Mouse (Mus musculus): ENCODE data around the gene Psph. TPM values are rescaled to one million over a fixed set of nuclear protein-coding genes. Genes with fewer than 3 reads are reported as not detected.

Gene Psph
- total and polyA plus RNA-seq, 3 experiments, result 128 to 252 (median 232) TPM

GRCm38 (mm10) chr5:129780131-129780530 lies 7.1 kb downstream of the Psph start:
- peaks cover 2 to 22% of the 10 kb centered on the region in 2 experiments; a peak in 2 of 4 replicates for H3K4me1 ChIP-seq (ENCODE audit: control insufficient read depth in 1 of 2, insufficient read depth in 2 of 2)
- no peak overlapping the region for H3K4me3 ChIP-seq (replicated peaks in 1 of 3; ENCODE audit: low read depth in 2 of 3, low read length in 2 of 3, poor library complexity in 1 of 3)
- no peaks in the 10 kb centered on the region for H3K9me3 ChIP-seq (replicated peaks; ENCODE audit: low read length)
- H3K79me2 ChIP-seq (replicated peaks; ENCODE audit: control insufficient read depth, extremely low read depth, insufficient read depth, poor library complexity, severe bottlenecking), result peaks cover 25% of the 10 kb centered on the region
- in situ Hi-C loops (cut with MboI; ENCODE audit: low pct_ligation_motif_present, low pct_unique_long_range_greater_than_20kb, low sequenced_read_pairs), result no loop called here
- DNase-seq (ENCODE audit: extremely low read depth), result no peak
- dilution Hi-C loops (cut with MboI; ENCODE audit: extremely low pct_ligation_motif_present, extremely low pct_unique_long_range_greater_than_20kb, low sequenced_read_pairs), result no loop called here
- H3K27me3 ChIP-seq (replicated peaks), result no peaks in the 10 kb centered on the region
- H3K9ac ChIP-seq (ENCODE audit: insufficient read depth, low read depth), result no peak overlapping the region
- H3K36me3 ChIP-seq (replicated peaks in 1 of 2; ENCODE audit: control insufficient read depth in 1 of 2, insufficient read depth in 1 of 2, low read length in 1 of 2), result peaks cover 18 to 24% of the 10 kb centered on the region in 2 experiments
- H3K27ac ChIP-seq (ENCODE audit: insufficient read depth, low read depth), result no peak overlapping the region
- TF ChIP-seq CHD2 (IDR thresholded peaks at IDR 0.05; ENCODE audit: low read length) (no peak), E2F4 (IDR thresholded peaks at IDR 0.05; ENCODE audit: insufficient replicate concordance, low read depth, low read length) (no peak), UBTF (IDR thresholded peaks at IDR 0.05; ENCODE audit: low read depth, low read length) (no peak), JUND (conservative IDR thresholded peaks at IDR 0.05; ENCODE audit: low read depth, low read length) (no peak), RAD21 (IDR thresholded peaks at IDR 0.05; ENCODE audit: low read depth, low read length) (no peak), CTCF (conservative IDR thresholded peaks at IDR 0.05 in 1 of 2, IDR thresholded peaks at IDR 0.05 in 1 of 2; ENCODE audit: low read depth in 2 of 2, low read length in 2 of 2) (no peak), EP300 (IDR thresholded peaks at IDR 0.05; ENCODE audit: low read length) (no peak), MYC (IDR thresholded peaks at IDR 0.05; ENCODE audit: low read depth, low read length) (no peak), NRF1 (IDR thresholded peaks at IDR 0.05; ENCODE audit: low read depth, low read length) (no peak), SIN3A (IDR thresholded peaks at IDR 0.05; ENCODE audit: low read length) (no peak), KAT2A (IDR thresholded peaks at IDR 0.05; ENCODE audit: insufficient replicate concordance, low read length) (no peak), CHD1 (IDR thresholded peaks at IDR 0.05; ENCODE audit: low read depth, low read length) (no peak), GABPA (IDR thresholded peaks at IDR 0.05; ENCODE audit: insufficient replicate concordance, low read depth, low read length) (no peak), ZMIZ1 (IDR thresholded peaks at IDR 0.05; ENCODE audit: low read depth, low read length) (no peak), SMC3 (IDR thresholded peaks at IDR 0.05; ENCODE audit: low read depth, low read length) (no peak), USF1 (IDR thresholded peaks at IDR 0.05; ENCODE audit: low read depth, low read length) (no peak), USF2 (conservative IDR thresholded peaks at IDR 0.05; ENCODE audit: low read depth, low read length) (no peak), POLR2A (IDR thresholded peaks at IDR 0.05; ENCODE audit: low read depth, low read length) (no peak), ELF1 (IDR thresholded peaks at IDR 0.05; ENCODE audit: low read depth, low read length) (no peak)
- no peak overlapping the region for H3K4me2 ChIP-seq (ENCODE audit: insufficient read depth, low read depth, poor library complexity, severe bottlenecking)

GRCm38 (mm10) chr5:129778996-129779716 lies 8.1 kb downstream of the Psph start:
- peaks cover 2 to 26% of the 10 kb centered on the region in 2 experiments; a peak in 2 of 4 replicates for H3K4me1 ChIP-seq (ENCODE audit: control insufficient read depth in 1 of 2, insufficient read depth in 2 of 2)
- peak overlapping the region; percentile 74 to 96 (median 84) for H3K4me3 ChIP-seq (replicated peaks in 1 of 3; ENCODE audit: low read depth in 2 of 3, low read length in 2 of 3, poor library complexity in 1 of 3)
- dilution Hi-C loops (cut with MboI; ENCODE audit: extremely low pct_ligation_motif_present, extremely low pct_unique_long_range_greater_than_20kb, low sequenced_read_pairs), result no loop called here
- DNase-seq (ENCODE audit: extremely low read depth), result peak; percentile 68
- peak overlapping the region; percentile 4; the same call in 1 of the 2 replicates for H3K27ac ChIP-seq (ENCODE audit: insufficient read depth, low read depth)
- H3K79me2 ChIP-seq (replicated peaks; ENCODE audit: control insufficient read depth, extremely low read depth, insufficient read depth, poor library complexity, severe bottlenecking), result peaks cover 25% of the 10 kb centered on the region
- peak overlapping the region; percentile 72 for H3K4me2 ChIP-seq (ENCODE audit: insufficient read depth, low read depth, poor library complexity, severe bottlenecking)
- peak overlapping the region; percentile 92 for H3K9ac ChIP-seq (ENCODE audit: insufficient read depth, low read depth)
- peaks cover 22 to 33% of the 10 kb centered on the region in 2 experiments for H3K36me3 ChIP-seq (replicated peaks in 1 of 2; ENCODE audit: control insufficient read depth in 1 of 2, insufficient read depth in 1 of 2, low read length in 1 of 2)
- in situ Hi-C loops (cut with MboI; ENCODE audit: low pct_ligation_motif_present, low pct_unique_long_range_greater_than_20kb, low sequenced_read_pairs), result no loop called here
- H3K9me3 ChIP-seq (replicated peaks; ENCODE audit: low read length), result no peaks in the 10 kb centered on the region
- H3K27me3 ChIP-seq (replicated peaks), result no peaks in the 10 kb centered on the region
- TF ChIP-seq SMC3 (IDR thresholded peaks at IDR 0.05; ENCODE audit: low read depth, low read length) (no peak), ZNF384 (IDR thresholded peaks at IDR 0.05; ENCODE audit: low read depth, low read length) (no peak), MAFK (IDR thresholded peaks at IDR 0.05; ENCODE audit: insufficient replicate concordance, low read length) (no peak), NRF1 (IDR thresholded peaks at IDR 0.05; ENCODE audit: low read depth, low read length) (no peak), MXI1 (IDR thresholded peaks at IDR 0.05; ENCODE audit: low read depth, low read length) (peak; percentile 79), IRF4 (IDR thresholded peaks at IDR 0.05; ENCODE audit: low read depth, low read length) (peak; percentile 44; the same call in 1 of the 2 replicates), HCFC1 (IDR thresholded peaks at IDR 0.05; ENCODE audit: low read depth, low read length) (peak; percentile 57), POLR2AphosphoS2 (IDR thresholded peaks at IDR 0.05; ENCODE audit: low read depth, low read length) (peak; percentile 72; the same call in 1 of the 2 replicates), POLR2A (IDR thresholded peaks at IDR 0.05; ENCODE audit: low read depth, low read length) (peak; percentile 89), TCF12 (IDR thresholded peaks at IDR 0.05; ENCODE audit: low read depth, low read length) (peak; percentile 74; the same call in 1 of the 2 replicates), NELFE (IDR thresholded peaks at IDR 0.05; ENCODE audit: low read depth, low read length) (peak; percentile 90), UBTF (IDR thresholded peaks at IDR 0.05; ENCODE audit: low read depth, low read length) (peak; percentile 85), SIN3A (IDR thresholded peaks at IDR 0.05; ENCODE audit: low read length) (peak; percentile 88; the same call in 1 of the 2 replicates), MAX (IDR thresholded peaks at IDR 0.05; ENCODE audit: low read length) (peak; percentile 73; the same call in 1 of the 2 replicates), ELF1 (IDR thresholded peaks at IDR 0.05; ENCODE audit: low read depth, low read length) (peak; percentile 55), KAT2A (IDR thresholded peaks at IDR 0.05; ENCODE audit: insufficient replicate concordance, low read length) (0 out of 2 replicates have a peak, but pooled peaks have one; percentile 34), CTCF (conservative IDR thresholded peaks at IDR 0.05 in 1 of 2, IDR thresholded peaks at IDR 0.05 in 1 of 2; ENCODE audit: low read depth in 2 of 2, low read length in 2 of 2) (no peak), ETS1 (conservative IDR thresholded peaks at IDR 0.05; ENCODE audit: low read depth, low read length) (no peak), TBP (conservative IDR thresholded peaks at IDR 0.05; ENCODE audit: low read depth, low read length) (peak; percentile 79), MYC (IDR thresholded peaks at IDR 0.05; ENCODE audit: low read depth, low read length) (peak; percentile 71; the same call in 1 of the 2 replicates)

All from CH12.LX (cell line).